Mouse (Mus musculus) thymus, postnatal 0 days (tissue): Measurements from ENCODE around the gene Snapc2. TPM values are rescaled to one million over a fixed set of nuclear protein-coding genes. Genes with fewer than 3 reads are reported as not detected.

Experiments used
- DNase-seq: peaks from one replicate; pipeline ENCODE4 v3.0.0-alpha.2; 2015; ENCODE audit warnings: low spot score
- polyA plus RNA-seq: library from polyadenylated mRNA; unstranded; fragments of >200 nt; fragmentation: Nextera tagmentation; extraction: Ambion mirVana; gene quantifications from 2 replicates; pipeline ENCODE4 v1.2.1, GENCODE M21; 2015

Gene Snapc2
- polyA plus RNA-seq: 34.5 and 36.4 TPM in 2 replicates

- peak; percentile 95 for DNase-seq
These were observed at the start of gene Snapc2 for GRCm38 (mm10) chr8:4252934-4253841. Gene Snapc2, plus strand, starts transcription at chr8:4253080.

GRCm38 (mm10) chr8:4205246-4206123 lies 47.4 kb upstream of the Snapc2 start:
- DNase-seq: no peak

GRCm38 (mm10) chr8:4206182-4207015 lies 46.5 kb upstream of the Snapc2 start:
- DNase-seq: no peak

GRCm38 (mm10) chr8:4207016-4207350 lies 45.9 kb upstream of the Snapc2 start:
- no peak for DNase-seq

GRCm38 (mm10) chr8:4211097-4211496 lies 41.8 kb upstream of the Snapc2 start:
- DNase-seq: no peak

GRCm38 (mm10) chr8:4212809-4213209 lies 40.1 kb upstream of the Snapc2 start:
- DNase-seq: no peak

GRCm38 (mm10) chr8:4213210-4214005 lies 39.5 kb upstream of the Snapc2 start:
- DNase-seq: peak; percentile 35

GRCm38 (mm10) chr8:4214006-4214980 lies 38.6 kb upstream of the Snapc2 start:
- DNase-seq: peak; percentile 57

- DNase-seq: no peak
These were observed 36.6 kb upstream of the Snapc2 start for GRCm38 (mm10) chr8:4216296-4216695.

- no peak for DNase-seq
These were observed 35.9 kb upstream of the Snapc2 start, which contains the start of gene Prr36 for GRCm38 (mm10) chr8:4216791-4217621. Gene Prr36, minus strand, starts transcription at chr8:4217459.

- no peak for DNase-seq
These were observed 33.3 kb upstream of the Snapc2 start for GRCm38 (mm10) chr8:4219617-4220016.

GRCm38 (mm10) chr8:4222059-4222458 lies 30.8 kb upstream of the Snapc2 start:
- no peak for DNase-seq

GRCm38 (mm10) chr8:4226323-4226722 lies 26.6 kb upstream of the Snapc2 start:
- no peak for DNase-seq

- DNase-seq: no peak
These were observed 26.0 kb upstream of the Snapc2 start, which contains the start of gene Lrrc8e for GRCm38 (mm10) chr8:4226739-4227347. Gene Lrrc8e, plus strand, starts transcription at chr8:4226827.

GRCm38 (mm10) chr8:4227919-4228318 lies 25.0 kb upstream of the Snapc2 start:
- no peak for DNase-seq

GRCm38 (mm10) chr8:4229784-4230183 lies 23.1 kb upstream of the Snapc2 start:
- DNase-seq: no peak

- no peak for DNase-seq
These were observed 22.1 kb upstream of the Snapc2 start for GRCm38 (mm10) chr8:4230612-4231351.
